Mouse (Mus musculus) frontal cortex, postnatal 36 days (tissue): ENCODE measurements around the gene Gm27021.
A peak's percentile ranks its signal among the peaks of the same experiment; 100 is the strongest.

Experiments
- DNase-seq, 2 experiments: peaks; one replicate each; pipeline ENCODE4 v3.0.0; 2022; ENCODE audit warnings: low spot score in 2 of 2

Gm27021 gene

GRCm38 (mm10) chr8:120667561-120668373 lies at the start of gene Gm27021, which contains the start of gene Cox4i1:
Gene Gm27021, minus strand, starts transcription at chr8:120668079.
Gene Cox4i1, plus strand, starts transcription at chr8:120668222.
- DNase-seq = peak; percentile 84 to 88

GRCm38 (mm10) chr8:120715996-120716680 lies 48.3 kb upstream of the Gm27021 start:
- DNase-seq = no peak

- no peak for DNase-seq
These were observed 47.3 kb upstream of the Gm27021 start for GRCm38 (mm10) chr8:120715200-120715599.

- no peak for DNase-seq
These were observed 41.3 kb upstream of the Gm27021 start for GRCm38 (mm10) chr8:120709176-120709575.

- no peak for DNase-seq
These were observed 38.3 kb upstream of the Gm27021 start for GRCm38 (mm10) chr8:120706193-120706592.

- no peak for DNase-seq
These were observed 37.3 kb upstream of the Gm27021 start for GRCm38 (mm10) chr8:120705163-120705562.

GRCm38 (mm10) chr8:120704203-120704602 lies 36.3 kb upstream of the Gm27021 start:
- no peak for DNase-seq

GRCm38 (mm10) chr8:120701758-120702465 lies 34.0 kb upstream of the Gm27021 start:
- DNase-seq = no peak

GRCm38 (mm10) chr8:120700053-120700452 lies 32.2 kb upstream of the Gm27021 start:
- DNase-seq = no peak

GRCm38 (mm10) chr8:120699565-120699964 lies 31.7 kb upstream of the Gm27021 start:
- DNase-seq = no peak

- DNase-seq = no peak
These were observed 31.2 kb upstream of the Gm27021 start for GRCm38 (mm10) chr8:120699079-120699478.

GRCm38 (mm10) chr8:120698426-120698825 lies 30.5 kb upstream of the Gm27021 start:
- no peak for DNase-seq

- DNase-seq = no peak
These were observed 30.0 kb upstream of the Gm27021 start for GRCm38 (mm10) chr8:120697979-120698272.

- no peak for DNase-seq
These were observed 29.5 kb upstream of the Gm27021 start for GRCm38 (mm10) chr8:120697154-120697978.

- DNase-seq = no peak
These were observed 28.7 kb upstream of the Gm27021 start for GRCm38 (mm10) chr8:120696401-120697153.

GRCm38 (mm10) chr8:120693861-120694493 lies 26.1 kb upstream of the Gm27021 start:
- no peak for DNase-seq

GRCm38 (mm10) chr8:120692934-120693333 lies 25.1 kb upstream of the Gm27021 start:
- DNase-seq = no peak

GRCm38 (mm10) chr8:120688511-120688910 lies 20.6 kb upstream of the Gm27021 start:
- no peak for DNase-seq

- DNase-seq = no peak
These were observed 19.9 kb upstream of the Gm27021 start for GRCm38 (mm10) chr8:120687786-120688185.

GRCm38 (mm10) chr8:120686576-120686975 lies 18.7 kb upstream of the Gm27021 start:
- no peak for DNase-seq
